Mouse (Mus musculus) ES-E14 (cell line): ENCODE data around the gene Ranbp9.

Experiments used
- CHD2 ChIP-seq: IDR thresholded peaks from 2 replicates; pipeline ENCODE4 v1.6.1; 2014; ENCODE audit warnings: mild to moderate bottlenecking, low read depth, low read length, inconsistent platforms
- HCFC1 ChIP-seq: IDR thresholded peaks from 2 replicates; pipeline ENCODE4 v1.6.1; 2012; ENCODE audit warnings: low read length, inconsistent platforms, borderline replicate concordance; ENCODE audit not compliant: insufficient read depth

DNA sequence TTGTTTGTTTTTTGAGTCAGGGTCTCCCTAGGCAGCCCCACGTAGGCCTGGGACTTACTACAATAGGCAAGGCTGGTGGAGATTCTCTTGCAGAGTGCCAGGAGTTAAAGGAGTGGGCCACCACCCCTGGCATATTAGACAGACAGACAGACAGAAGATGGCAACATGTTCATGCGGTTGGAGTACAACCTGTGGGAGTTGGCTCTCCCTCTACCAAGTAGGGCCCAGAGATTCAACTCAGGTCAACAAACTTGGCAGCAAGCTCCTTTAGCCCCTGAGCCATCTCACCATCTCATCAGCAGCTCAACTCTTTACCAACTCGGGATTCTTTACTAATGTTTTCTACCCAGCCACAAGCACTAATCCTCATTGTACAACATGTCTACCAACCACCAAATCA, 30.4 kb downstream of the Ranbp9 start:
- no peak for TF ChIP-seq HCFC1
- TF ChIP-seq CHD2: no peak
